Mouse (Mus musculus): ENCODE measurements around the gene Rad51ap1. TPM values are rescaled to one million over a fixed set of nuclear protein-coding genes. Genes with fewer than 3 reads are reported as not detected.

Gene Rad51ap1
- polyA plus RNA-seq (2012; rRNA removed), result 30.5 and 35.7 TPM in 2 replicates

GRCm38 (mm10) chr6:126939487-126940171 is at the start of gene Rad51ap1, which contains the start of gene D6Wsu163e:
TSS of gene Rad51ap1 (minus strand) at chr6:126939587.
TSS of gene D6Wsu163e (plus strand) at chr6:126939962.

GRCm38 (mm10) chr6:126921111-126921881 is 18.1 kb downstream of the Rad51ap1 start, which contains the start of gene Dyrk4:
TSS of gene Dyrk4 (minus strand) at chr6:126921839.

Other genes starting within 250 kb of the Rad51ap1 start
- 7.4 and 10.4 TPM in 2 replicates for gene Kcna6, start 198.9 kb downstream of the Rad51ap1 start, polyA plus RNA-seq (2012; rRNA removed)
- gene Ndufa9, start 90.5 kb downstream of the Rad51ap1 start, polyA plus RNA-seq (2012; rRNA removed), result 99.2 and 103 TPM in 2 replicates
- gene Akap3, start 86.5 kb downstream of the Rad51ap1 start, polyA plus RNA-seq (2012; rRNA removed), result 0.16 TPM in 2 replicates
- gene Dyrk4, start 17.7 kb downstream of the Rad51ap1 start, polyA plus RNA-seq (2012; rRNA removed), result 0.05 and 0.18 TPM in 2 replicates
- gene D6Wsu163e, start 375 bp upstream of the Rad51ap1 start, polyA plus RNA-seq (2012; rRNA removed), result 20.7 and 22.8 TPM in 2 replicates
- gene Fgf6, start 76.0 kb upstream of the Rad51ap1 start, polyA plus RNA-seq (2012; rRNA removed), result 0.39 TPM in 1 of 2 replicates, not detected in the other
- gene Fgf23, start 133.3 kb upstream of the Rad51ap1 start, polyA plus RNA-seq (2012; rRNA removed), result 0.51 and 0.53 TPM in 2 replicates
- 11.9 and 14.1 TPM in 2 replicates for gene Tigar, start 170.0 kb upstream of the Rad51ap1 start, polyA plus RNA-seq (2012; rRNA removed)
- gene Ccnd2, start 212.6 kb upstream of the Rad51ap1 start, polyA plus RNA-seq (2012; rRNA removed), result 114 and 176 TPM in 2 replicates

Measured in central nervous system, embryonic 14 days (tissue).